Mouse (Mus musculus): Measurements from ENCODE around the gene Slc22a21.

DNA sequence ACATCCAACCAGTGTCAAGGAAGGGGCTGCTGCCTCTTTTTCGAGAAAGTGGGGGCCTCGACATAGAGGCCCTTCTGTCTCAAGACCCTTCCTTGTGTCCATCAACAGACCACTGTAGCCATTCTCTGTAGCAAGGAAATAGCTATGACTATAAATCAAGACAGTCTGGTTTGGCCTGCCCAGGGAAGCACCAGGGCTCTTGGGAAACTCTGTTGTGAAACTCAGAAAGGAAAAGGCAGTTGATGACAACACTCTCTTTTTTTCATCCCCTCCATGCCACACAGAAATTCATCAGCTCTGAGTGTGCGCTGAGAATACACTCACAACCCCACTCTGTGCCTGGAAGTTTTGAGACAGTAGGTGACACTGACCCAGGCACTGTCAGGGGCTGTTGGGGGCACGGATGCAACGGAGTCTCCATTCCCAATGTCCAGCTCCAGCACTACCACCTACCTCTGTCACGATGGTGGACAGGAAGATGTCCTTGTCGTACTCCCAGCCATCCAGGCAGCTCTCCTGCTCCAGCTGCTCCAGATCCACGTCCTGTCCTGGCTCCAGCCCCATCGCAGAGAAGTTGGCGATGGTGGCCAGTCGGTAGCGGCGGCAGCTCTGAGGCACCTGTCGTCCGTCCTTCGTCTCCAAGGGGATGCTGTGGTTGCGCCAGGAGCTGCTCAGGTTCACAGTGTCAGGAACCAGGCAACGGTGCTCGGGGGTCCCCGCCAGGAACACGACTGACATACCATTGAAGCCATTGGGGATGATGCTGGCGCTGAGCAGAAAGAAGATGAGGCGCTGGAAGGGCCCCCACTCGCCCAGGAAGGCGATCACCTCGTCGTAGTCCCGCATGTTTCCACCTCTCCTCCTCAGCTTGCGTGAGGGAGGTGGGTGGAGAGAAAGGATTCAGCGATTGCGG is 47.3 kb upstream of the Slc22a21 start:
- TF ChIP-seq ZC3H11A (IDR thresholded peaks at IDR 0.05; ENCODE audit: borderline replicate concordance, low read depth, low read length): no peak
- no peak for TF ChIP-seq MAFK (IDR thresholded peaks at IDR 0.05; ENCODE audit: insufficient read depth, low read depth, low read length)

Data from ES-E14 (cell line).